Mouse (Mus musculus) forebrain, embryonic 13.5 days (tissue): ENCODE results near the gene Trim45. TPM values are rescaled to one million over a fixed set of nuclear protein-coding genes. Genes with fewer than 3 reads are reported as not detected.
A peak's percentile ranks its signal among the peaks of the same experiment; 100 is the strongest.

ENCODE experiments used
- ATAC-seq: fragments of 200-750 bp; cut with Nextera tagmentation; 2 replicates; pipeline ENCODE4 v1.8.0; 2017
- H3K27ac ChIP-seq: fragments of 300-500 bp; sonication (generic); 2 replicates; pipeline ENCODE4 v1.5.1; 2015; ENCODE audit warnings: inconsistent platforms, mild to moderate bottlenecking, moderate library complexity
- H3K27me3 ChIP-seq: fragments of 300-500 bp; sonication (generic); 2 replicates; pipeline ENCODE4 v1.6.1; 2015; ENCODE audit warnings: mild to moderate bottlenecking, inconsistent platforms
- H3K36me3 ChIP-seq: fragments of 300-500 bp; sonication (generic); 2 replicates; pipeline ENCODE4 v1.6.1; 2015; ENCODE audit warnings: mild to moderate bottlenecking, inconsistent platforms; ENCODE audit not compliant: poor library complexity, severe bottlenecking
- H3K4me1 ChIP-seq: fragments of 300-500 bp; sonication (generic); 2 replicates; pipeline ENCODE4 v1.6.1; 2015; ENCODE audit warnings: inconsistent platforms
- H3K4me2 ChIP-seq: fragments of 300-500 bp; sonication (generic); 2 replicates; pipeline ENCODE4 v1.6.1; 2015; ENCODE audit warnings: inconsistent platforms, mild to moderate bottlenecking, moderate library complexity
- H3K4me3 ChIP-seq: fragments of 300-500 bp; sonication (generic); 2 replicates; pipeline ENCODE4 v1.5.1; 2015; ENCODE audit warnings: mild to moderate bottlenecking, inconsistent platforms
- H3K9ac ChIP-seq: fragments of 300-500 bp; sonication (generic); 2 replicates; pipeline ENCODE4 v1.6.1; 2015; ENCODE audit warnings: mild to moderate bottlenecking, inconsistent platforms
- H3K9me3 ChIP-seq: fragments of 300-500 bp; sonication (generic); replicated peaks from 2 replicates; pipeline ENCODE4 v1.6.1; 2016; ENCODE audit warnings: inconsistent platforms
- WGBS: fragments of 180-500 bp; shearing (Covaris S2); methylation state at CpG from one replicate; pipeline ENCODE4 v1.1.7; 2015; 5-methylcytosine and 5-hydroxymethylcytosine counted together
- polyA plus RNA-seq: library from polyadenylated mRNA; unstranded; fragments of >200 nt; fragmentation: Nextera tagmentation; extraction: Ambion mirVana; gene quantifications from 2 replicates; pipeline ENCODE4 v1.2.1, GENCODE M21; 2015

The Trim45 gene
- 6.9 and 7.0 TPM in 2 replicates for polyA plus RNA-seq

GRCm38 (mm10) chr3:100921825-100922505 is at the start of gene Trim45:
Gene Trim45 (plus strand): TSS chr3:100922202.
- peaks cover 8% of the 10 kb centered on the region; the same call in 1 of the 2 replicates for H3K36me3 ChIP-seq
- under 1% methylated on average over 39 of the region's 39 CpGs for WGBS
- H3K27ac ChIP-seq: peak within 1 kb of the TSS; percentile 48
- no peaks in the 10 kb centered on the region for H3K27me3 ChIP-seq
- peak; percentile 97 for ATAC-seq
- peaks cover 49% of the 10 kb centered on the region for H3K4me1 ChIP-seq
- peak within 1 kb of the TSS; percentile 74 for H3K9ac ChIP-seq
- H3K9me3 ChIP-seq: no peaks in the 10 kb centered on the region
- H3K4me2 ChIP-seq: peak within 1 kb of the TSS; percentile 69
- peak within 1 kb of the TSS; percentile 55 for H3K4me3 ChIP-seq

GRCm38 (mm10) chr3:100877057-100877456 is 44.9 kb upstream of the Trim45 start:
- H3K9ac ChIP-seq: no peak overlapping the region

GRCm38 (mm10) chr3:100881403-100881802 is 40.6 kb upstream of the Trim45 start:
- no peak overlapping the region for H3K4me3 ChIP-seq
- no peaks in the 10 kb centered on the region for H3K4me1 ChIP-seq
- H3K9ac ChIP-seq: no peak overlapping the region
- no peaks in the 10 kb centered on the region for H3K27me3 ChIP-seq
- no peak overlapping the region for H3K4me2 ChIP-seq
- H3K9me3 ChIP-seq: no peaks in the 10 kb centered on the region
- no peak for ATAC-seq
- WGBS: 77% methylated on average over 6 of the region's 6 CpGs
- no peaks in the 10 kb centered on the region for H3K36me3 ChIP-seq
- H3K27ac ChIP-seq: no peak overlapping the region

More at GRCm38 (mm10) chr3:100877057-100877456, 44.9 kb upstream of the Trim45 start:
- Histone ChIP-seq H3K4me3 (no peak overlapping the region), H3K27me3 (no peaks in the 10 kb centered on the region), H3K27ac (no peak overlapping the region), H3K9me3 (no peaks in the 10 kb centered on the region), H3K4me2 (no peak overlapping the region), H3K4me1 (no peaks in the 10 kb centered on the region), H3K36me3 (no peaks in the 10 kb centered on the region)
- ATAC-seq: no peak
- 92% methylated on average over 4 of the region's 4 CpGs for WGBS

- Histone ChIP-seq H3K9ac (no peak overlapping the region), H3K27me3 (no peaks in the 10 kb centered on the region), H3K4me1 (no peaks in the 10 kb centered on the region), H3K36me3 (no peaks in the 10 kb centered on the region), H3K27ac (no peak overlapping the region), H3K4me3 (no peak overlapping the region), H3K4me2 (no peak overlapping the region), H3K9me3 (no peaks in the 10 kb centered on the region)
- no peak for ATAC-seq
- 79% methylated on average over 9 of the region's 9 CpGs for WGBS
These were observed 40.0 kb upstream of the Trim45 start for GRCm38 (mm10) chr3:100881843-100882634.

- no peak for ATAC-seq
- Histone ChIP-seq H3K36me3 (no peaks in the 10 kb centered on the region), H3K27ac (no peak overlapping the region), H3K27me3 (no peaks in the 10 kb centered on the region), H3K9ac (no peak overlapping the region), H3K4me1 (no peaks in the 10 kb centered on the region), H3K9me3 (no peaks in the 10 kb centered on the region), H3K4me3 (no peak overlapping the region), H3K4me2 (no peak overlapping the region)
- WGBS: 75% methylated on average over 1 of the region's 1 CpGs
These were observed 32.8 kb upstream of the Trim45 start for GRCm38 (mm10) chr3:100889234-100889633.

GRCm38 (mm10) chr3:100890406-100890805 is 31.6 kb upstream of the Trim45 start:
- WGBS: 88% methylated on average over 3 of the region's 3 CpGs

GRCm38 (mm10) chr3:100892383-100893335 is 29.3 kb upstream of the Trim45 start:
- H3K27me3 ChIP-seq: no peaks in the 10 kb centered on the region
- H3K9ac ChIP-seq: no peak overlapping the region
- WGBS: 57% methylated on average over 11 of the region's 11 CpGs
- no peaks in the 10 kb centered on the region for H3K36me3 ChIP-seq
- no peaks in the 10 kb centered on the region for H3K4me1 ChIP-seq
- no peak overlapping the region for H3K4me3 ChIP-seq
- no peak for ATAC-seq
- no peak overlapping the region for H3K27ac ChIP-seq
- no peak overlapping the region for H3K4me2 ChIP-seq
- H3K9me3 ChIP-seq: no peaks in the 10 kb centered on the region

More at GRCm38 (mm10) chr3:100890406-100890805, 31.6 kb upstream of the Trim45 start:
- Histone ChIP-seq H3K4me1 (no peaks in the 10 kb centered on the region), H3K27ac (no peak overlapping the region), H3K36me3 (no peaks in the 10 kb centered on the region), H3K9me3 (no peaks in the 10 kb centered on the region), H3K4me3 (no peak overlapping the region), H3K9ac (no peak overlapping the region), H3K4me2 (no peak overlapping the region), H3K27me3 (no peaks in the 10 kb centered on the region)
- ATAC-seq: no peak

- no peaks in the 10 kb centered on the region for H3K9me3 ChIP-seq
- H3K9ac ChIP-seq: no peak overlapping the region
- H3K27me3 ChIP-seq: no peaks in the 10 kb centered on the region
- no peaks in the 10 kb centered on the region for H3K4me1 ChIP-seq
- H3K4me2 ChIP-seq: no peak overlapping the region
- no peaks in the 10 kb centered on the region for H3K36me3 ChIP-seq
- 60% methylated on average over 6 of the region's 6 CpGs for WGBS
- H3K4me3 ChIP-seq: no peak overlapping the region
- H3K27ac ChIP-seq: no peak overlapping the region
- no peak for ATAC-seq
These were observed 26.5 kb upstream of the Trim45 start for GRCm38 (mm10) chr3:100895500-100895899.

- no peak overlapping the region for H3K27ac ChIP-seq
- no peak overlapping the region for H3K4me3 ChIP-seq
- no peak overlapping the region for H3K9ac ChIP-seq
- 89% methylated on average over 6 of the region's 6 CpGs for WGBS
- no peaks in the 10 kb centered on the region for H3K27me3 ChIP-seq
- no peaks in the 10 kb centered on the region for H3K9me3 ChIP-seq
- H3K4me2 ChIP-seq: no peak overlapping the region
- H3K36me3 ChIP-seq: no peaks in the 10 kb centered on the region
- no peak for ATAC-seq
- H3K4me1 ChIP-seq: no peaks in the 10 kb centered on the region
These were observed 15.9 kb upstream of the Trim45 start for GRCm38 (mm10) chr3:100906128-100906527.

- no peak for ATAC-seq
- H3K27ac ChIP-seq: no peak overlapping the region
- H3K27me3 ChIP-seq: no peaks in the 10 kb centered on the region
- H3K4me1 ChIP-seq: no peaks in the 10 kb centered on the region
- H3K9ac ChIP-seq: no peak overlapping the region
- H3K4me3 ChIP-seq: no peak overlapping the region
- H3K9me3 ChIP-seq: no peaks in the 10 kb centered on the region
- H3K4me2 ChIP-seq: no peak overlapping the region
- WGBS: 27% methylated on average over 3 of the region's 3 CpGs
- H3K36me3 ChIP-seq: no peaks in the 10 kb centered on the region
These were observed 15.1 kb upstream of the Trim45 start for GRCm38 (mm10) chr3:100906916-100907315.

- no peak overlapping the region for H3K27ac ChIP-seq
- no peaks in the 10 kb centered on the region for H3K4me1 ChIP-seq
- H3K9ac ChIP-seq: no peak overlapping the region
- no peaks in the 10 kb centered on the region for H3K27me3 ChIP-seq
- H3K4me3 ChIP-seq: no peak overlapping the region
- no peaks in the 10 kb centered on the region for H3K36me3 ChIP-seq
- H3K4me2 ChIP-seq: no peak overlapping the region
- no peak for ATAC-seq
- WGBS: 86% methylated on average over 6 of the region's 6 CpGs
- H3K9me3 ChIP-seq: no peaks in the 10 kb centered on the region
These were observed 13.4 kb upstream of the Trim45 start for GRCm38 (mm10) chr3:100908594-100908993.
